26 mouse cellular contexts compared by ENCODE assay signal in genomic region chr2:146441711-146442110, GRCm38 (mm10).
"Had no signal": no experiment of that assay in that cellular context is flagged by ENCODE, and none has a peak within 500 bp of the region (broad histone marks: within the 10 kb centered on the region; RNA-seq: fewer than 3 reads in every experiment).

No protein-coding gene starts in this region.

- DNase-seq: forebrain, postnatal 0 days; gastrocnemius, adult 2 months; gastrocnemius, postnatal 10 days; gastrocnemius, postnatal 25 days; heart, adult 18-20 months; heart, postnatal 10 days; heart, postnatal 4 days; kidney, adult 18-20 months; kidney, postnatal 25 days; kidney, postnatal 4 days; liver; liver, embryonic 13.5 days had no signal

- H3K4me3 ChIP-seq: gastrocnemius, adult 2 months; heart, embryonic 10.5 days; heart, embryonic 12.5 days; hindbrain, embryonic 10.5 days; hindbrain, embryonic 12.5 days; kidney, embryonic 15.5 days; layer of hippocampus, adult 2 months; left cerebral cortex, adult 2 months; limb, embryonic 10.5 days; limb, embryonic 12.5 days; liver, embryonic 13.5 days; liver, embryonic 15.5 days had no signal

- H3K4me1 ChIP-seq: heart, embryonic 10.5 days; hindbrain, embryonic 10.5 days; hindbrain, embryonic 12.5 days; kidney, embryonic 15.5 days; limb, embryonic 10.5 days; limb, embryonic 12.5 days; liver, embryonic 13.5 days; liver, embryonic 15.5 days had no signal

- H3K9me3 ChIP-seq: heart, embryonic 10.5 days; heart, embryonic 12.5 days; hindbrain, embryonic 10.5 days; hindbrain, embryonic 12.5 days; kidney, embryonic 15.5 days; limb, embryonic 10.5 days; limb, embryonic 12.5 days; liver, embryonic 13.5 days; liver, embryonic 15.5 days had no signal

- H3K9ac ChIP-seq: forebrain, postnatal 0 days; heart, embryonic 12.5 days; hindbrain, embryonic 12.5 days; hindbrain, embryonic 14.5 days; kidney, embryonic 15.5 days; limb, embryonic 12.5 days; liver, embryonic 13.5 days; liver, embryonic 15.5 days had no signal

- H3K36me3 ChIP-seq: hindbrain, embryonic 12.5 days; limb, embryonic 12.5 days; liver, embryonic 15.5 days had no signal

- H3K27ac ChIP-seq: gastrocnemius, adult 2 months; heart, embryonic 10.5 days; hindbrain, embryonic 10.5 days; hindbrain, embryonic 12.5 days; hindbrain, embryonic 14.5 days; kidney, embryonic 15.5 days; kidney, postnatal 0 days; layer of hippocampus, adult 2 months; left cerebral cortex, adult 2 months; limb, embryonic 10.5 days; limb, embryonic 12.5 days; liver, embryonic 13.5 days; liver, embryonic 15.5 days had no signal

- H3K4me2 ChIP-seq: heart, embryonic 12.5 days; hindbrain, embryonic 12.5 days; hindbrain, embryonic 14.5 days; kidney, embryonic 15.5 days; limb, embryonic 12.5 days; liver, embryonic 13.5 days; liver, embryonic 15.5 days had no signal

- ATAC-seq: forebrain, postnatal 0 days; hindbrain, embryonic 16.5 days; inflammation-experienced regulatory T-cells, adult 6 months had no signal

- H3K27me3 ChIP-seq: heart, embryonic 12.5 days; hindbrain, embryonic 12.5 days; kidney, embryonic 15.5 days; limb, embryonic 12.5 days; liver, embryonic 13.5 days; liver, embryonic 15.5 days had no signal
